In genomic region chr3:102204734-102205457, GRCm38 (mm10) we compare ENCODE assay signal across 8 mouse cellular contexts. TPM values are rescaled to one million over a fixed set of nuclear protein-coding genes. Genes with fewer than 3 reads are reported as not detected.
A peak's percentile ranks its signal among the peaks of the same experiment; 100 is the strongest.
DNase-seq lines count a peak whose midpoint lies in the region; ATAC-seq and TF ChIP-seq lines count a peak whose summit lies in the region.
"Not testable (repeated sequence)": the region's sequence is repeated elsewhere in the genome, so short reads cannot be mapped to it uniquely, and the experiment has no call there.

No protein-coding gene starts in this region.

- not testable (repeated sequence) for TF ChIP-seq POLR2A in brain, embryonic 14.5 days (IDR thresholded peaks at IDR 0.05; ENCODE audit: borderline replicate concordance, extremely low read depth, insufficient read depth, insufficient read length, poor library complexity, severe bottlenecking); testis, adult 2 months (IDR thresholded peaks at IDR 0.05; ENCODE audit: control insufficient read depth, low read depth, low read length)

- H3K9me3 ChIP-seq in forebrain, embryonic 12.5 days; heart, embryonic 16.5 days (replicated peaks; ENCODE audit: control insufficient read depth, low read length); intestine, postnatal 0 days (ENCODE audit: control insufficient read depth); limb, embryonic 13.5 days; lung, postnatal 0 days (ENCODE audit: low read length); neural tube, embryonic 11.5 days (ENCODE audit: control insufficient read depth, low read length): not testable (repeated sequence)

- not testable (repeated sequence) for H3K27ac ChIP-seq in forebrain, embryonic 12.5 days; heart, embryonic 16.5 days (ENCODE audit: low read length); limb, embryonic 13.5 days; lung, postnatal 0 days (ENCODE audit: low read length); neural tube, embryonic 11.5 days (ENCODE audit: low read depth, low read length); testis, adult 2 months (ENCODE audit: control insufficient read depth, insufficient read depth, low read depth, low read length)
- H3K27ac ChIP-seq in intestine, postnatal 0 days (ENCODE audit: low read depth, low read length), result peak overlapping the region; percentile 50; the same call in 1 of the 2 replicates

- peak overlapping the region; percentile 59 for H3K9ac ChIP-seq in forebrain, embryonic 12.5 days
- H3K9ac ChIP-seq in heart, embryonic 16.5 days (ENCODE audit: low read length), result peak overlapping the region; percentile 90
- H3K9ac ChIP-seq in intestine, postnatal 0 days (ENCODE audit: low read depth, low read length), result 0 out of 2 replicates have a peak overlapping the region, but pooled peaks have one; percentile 73
- peak overlapping the region; percentile 84; the same call in 1 of the 2 replicates for H3K9ac ChIP-seq in limb, embryonic 13.5 days
- not testable (repeated sequence) for H3K9ac ChIP-seq in lung, postnatal 0 days (replicated peaks; ENCODE audit: low read depth)
- H3K9ac ChIP-seq in neural tube, embryonic 11.5 days (ENCODE audit: low read length), result peak overlapping the region; percentile 74

- peak overlapping the region; percentile 61 for H3K4me3 ChIP-seq in forebrain, embryonic 12.5 days (replicated peaks)
- peak overlapping the region; percentile 84 for H3K4me3 ChIP-seq in heart, embryonic 16.5 days (ENCODE audit: low read length)
- peak overlapping the region; percentile 73 for H3K4me3 ChIP-seq in intestine, postnatal 0 days (ENCODE audit: low read depth, low read length)
- H3K4me3 ChIP-seq in limb, embryonic 13.5 days, result peak overlapping the region; percentile 78
- peak overlapping the region; percentile 73 for H3K4me3 ChIP-seq in lung, postnatal 0 days (ENCODE audit: low read depth, low read length)
- peak overlapping the region; percentile 70 for H3K4me3 ChIP-seq in neural tube, embryonic 11.5 days (ENCODE audit: low read depth, low read length)
- peak overlapping the region; percentile 80 for H3K4me3 ChIP-seq in testis, adult 2 months (ENCODE audit: control insufficient read depth, low read depth, low read length)

- H3K4me1 ChIP-seq in forebrain, embryonic 12.5 days, result peaks cover 29% of the 10 kb centered on the region
- H3K4me1 ChIP-seq in heart, embryonic 16.5 days (ENCODE audit: control insufficient read depth, insufficient read depth, low read length), result peaks cover 22% of the 10 kb centered on the region
- not testable (repeated sequence) for H3K4me1 ChIP-seq in intestine, postnatal 0 days (replicated peaks; ENCODE audit: control insufficient read depth, insufficient read depth, low read length); lung, postnatal 0 days (ENCODE audit: insufficient read depth, low read depth, low read length)
- H3K4me1 ChIP-seq in limb, embryonic 13.5 days, result peaks cover 22% of the 10 kb centered on the region
- H3K4me1 ChIP-seq in neural tube, embryonic 11.5 days (ENCODE audit: control insufficient read depth, insufficient read depth, low read length), result peaks cover 11% of the 10 kb centered on the region
- peaks cover 12% of the 10 kb centered on the region for H3K4me1 ChIP-seq in testis, adult 2 months (ENCODE audit: control insufficient read depth, insufficient read depth, low read length)

- peaks cover 81% of the 10 kb centered on the region for H3K27me3 ChIP-seq in forebrain, embryonic 12.5 days
- not testable (repeated sequence) for H3K27me3 ChIP-seq in heart, embryonic 16.5 days (ENCODE audit: control insufficient read depth, insufficient read depth, low read length); intestine, postnatal 0 days (replicated peaks; ENCODE audit: control insufficient read depth, insufficient read depth, low read length); lung, postnatal 0 days (replicated peaks; ENCODE audit: insufficient read depth, low read length); neural tube, embryonic 11.5 days (ENCODE audit: control insufficient read depth, insufficient read depth, low read length); testis, adult 2 months (ENCODE audit: control insufficient read depth, insufficient read depth, low read length)
- peaks cover 17% of the 10 kb centered on the region; the same call in 1 of the 2 replicates for H3K27me3 ChIP-seq in limb, embryonic 13.5 days

- TF ChIP-seq EP300 in lung, postnatal 0 days (IDR thresholded peaks at IDR 0.05), result not testable (repeated sequence)

- peak overlapping the region; percentile 97 for H3K4me2 ChIP-seq in forebrain, embryonic 12.5 days
- H3K4me2 ChIP-seq in heart, embryonic 16.5 days (ENCODE audit: low read depth, low read length), result peak overlapping the region; percentile 86
- H3K4me2 ChIP-seq in intestine, postnatal 0 days (replicated peaks; ENCODE audit: low read depth), result peak overlapping the region; percentile 96
- H3K4me2 ChIP-seq in limb, embryonic 13.5 days (replicated peaks), result peak overlapping the region; percentile 72
- peak overlapping the region; percentile 85 for H3K4me2 ChIP-seq in lung, postnatal 0 days (replicated peaks; ENCODE audit: low read depth, low read length)
- H3K4me2 ChIP-seq in neural tube, embryonic 11.5 days (ENCODE audit: low read depth), result peak overlapping the region; percentile 92

- 12% methylated on average over 12 of the region's 17 CpGs for WGBS in forebrain, embryonic 12.5 days
- WGBS in heart, embryonic 16.5 days, result 10% methylated on average over 16 of the region's 17 CpGs
- WGBS in intestine, postnatal 0 days, result 18% methylated on average over 14 of the region's 17 CpGs
- WGBS in limb, embryonic 13.5 days, result 11% methylated on average over 14 of the region's 17 CpGs
- 12% methylated on average over 12 of the region's 17 CpGs for WGBS in lung, postnatal 0 days
- 11% methylated on average over 13 of the region's 17 CpGs for WGBS in neural tube, embryonic 11.5 days

- not testable (repeated sequence) for H3K36me3 ChIP-seq in forebrain, embryonic 12.5 days (replicated peaks); heart, embryonic 16.5 days (ENCODE audit: control insufficient read depth, insufficient read depth); intestine, postnatal 0 days (ENCODE audit: control insufficient read depth, insufficient read depth); limb, embryonic 13.5 days; lung, postnatal 0 days (ENCODE audit: insufficient read depth, low read length); neural tube, embryonic 11.5 days (ENCODE audit: control insufficient read depth, insufficient read depth, low read length); testis, adult 2 months (ENCODE audit: control insufficient read depth, insufficient read depth, low read length)

- not testable (repeated sequence) for TF ChIP-seq CTCF in brain, embryonic 14.5 days (IDR thresholded peaks at IDR 0.05; ENCODE audit: borderline replicate concordance, extremely low read depth, insufficient read depth, insufficient read length); intestine, postnatal 0 days (IDR thresholded peaks at IDR 0.05; ENCODE audit: low read depth); lung, postnatal 0 days (IDR thresholded peaks at IDR 0.05); testis, adult 2 months (IDR thresholded peaks at IDR 0.05; ENCODE audit: control insufficient read depth, insufficient read depth, insufficient replicate concordance, low read depth, low read length)

- DNase-seq in brain, embryonic 14.5 days (ENCODE audit: low read depth), result peak; percentile 68
- DNase-seq in lung, postnatal 0 days (ENCODE audit: low spot score), result peak; percentile 22
- DNase-seq in neural tube, embryonic 11.5 days (ENCODE audit: low spot score), result peak; percentile 36

- ATAC-seq in forebrain, embryonic 12.5 days (ENCODE audit: low FRiP score), result peak; percentile 30; the same call in 1 of the 2 replicates
- not testable (repeated sequence) for ATAC-seq in heart, embryonic 16.5 days (replicated peaks; ENCODE audit: extremely low read depth, insufficient read depth, low FRiP score)
- ATAC-seq in intestine, postnatal 0 days, result peak; percentile 20; the same call in 1 of the 2 replicates
- peak; percentile 52 for ATAC-seq in limb, embryonic 13.5 days (ENCODE audit: low FRiP score, low read depth)
- ATAC-seq in lung, postnatal 0 days, result peak; percentile 21
- ATAC-seq in neural tube, embryonic 11.5 days (ENCODE audit: insufficient read depth, low FRiP score, low TSS enrichment), result peak; percentile 16

RNA-seq across cellular contexts. Expression of gene Vangl1, which starts 0.4 kb away (rescaled TPM):
- 10.0 and 15.0 TPM in 2 replicates for polyA plus RNA-seq in brain, embryonic 14.5 days (2012; rRNA removed)
- 4.3 and 5.8 TPM in 2 replicates for polyA plus RNA-seq in forebrain, embryonic 12.5 days (2016; fragmentation: Nextera tagmentation; extraction: Ambion mirVana)
- 22.9 and 25.3 TPM in 2 replicates for polyA plus RNA-seq in heart, embryonic 16.5 days (2015; fragmentation: Nextera tagmentation; extraction: Ambion mirVana)
- polyA plus RNA-seq in intestine, postnatal 0 days (2015; fragmentation: Nextera tagmentation; extraction: Ambion mirVana), result 7.2 and 7.4 TPM in 2 replicates
- polyA plus RNA-seq in limb, embryonic 13.5 days (2015; fragmentation: Nextera tagmentation; extraction: Ambion mirVana), result 17.2 and 19.8 TPM in 2 replicates
- polyA plus RNA-seq in lung, postnatal 0 days (2015; fragmentation: Nextera tagmentation; extraction: Ambion mirVana), result 14.0 and 15.8 TPM in 2 replicates
- polyA plus RNA-seq in neural tube, embryonic 11.5 days (2014; fragmentation: Nextera tagmentation; extraction: Ambion mirVana), result 13.4 and 15.1 TPM in 2 replicates
- polyA plus RNA-seq in testis, adult 2 months (2012; rRNA removed), result 1.3 and 2.6 TPM in 2 replicates
